Mouse (Mus musculus): ENCODE results near the gene Lrrc29. TPM values are rescaled to one million over a fixed set of nuclear protein-coding genes. Genes with fewer than 3 reads are reported as not detected.

The Lrrc29 gene
- total and polyA plus RNA-seq, 2 experiments from 2014 or later: 2.4 to 2.5 TPM

- Histone ChIP-seq H3K27me3 (ENCODE audit: insufficient read depth, low read length) (no peaks in the 10 kb centered on the region), H3K9ac (replicated peaks; ENCODE audit: low read length, poor library complexity, severe bottlenecking) (no peak overlapping the region), H3K27ac (ENCODE audit: low read depth, low read length) (no peak overlapping the region), H3K4me3 (ENCODE audit: low read depth, low read length) (no peak overlapping the region), H3K36me3 (ENCODE audit: insufficient read depth, low read length) (peaks cover 35% of the 10 kb centered on the region), H3K4me2 (ENCODE audit: low read depth, low read length, poor library complexity, severe bottlenecking) (no peak overlapping the region), H3K4me1 (ENCODE audit: insufficient read depth, low read length) (peaks cover 8% of the 10 kb centered on the region; the same call in 1 of the 2 replicates), H3K9me3 (ENCODE audit: low read length) (no peaks in the 10 kb centered on the region)
- ATAC-seq (ENCODE audit: low FRiP score): no peak
- no peak for DNase-seq (ENCODE audit: low spot score)
- WGBS: 95% methylated on average over 22 of the region's 22 CpGs
- TF ChIP-seq CTCF (IDR thresholded peaks at IDR 0.05): no peak
Measured at GRCm38 (mm10) chr8:105331469-105331868, 5.4 kb upstream of the Lrrc29 start.

- Histone ChIP-seq H3K9ac (replicated peaks; ENCODE audit: low read length, poor library complexity, severe bottlenecking) (no peak overlapping the region), H3K4me3 (ENCODE audit: low read depth, low read length) (no peak overlapping the region), H3K27ac (ENCODE audit: low read depth, low read length) (no peak overlapping the region), H3K4me2 (ENCODE audit: low read depth, low read length, poor library complexity, severe bottlenecking) (no peak overlapping the region), H3K9me3 (ENCODE audit: low read length) (no peaks in the 10 kb centered on the region), H3K4me1 (ENCODE audit: insufficient read depth, low read length) (peaks cover 10% of the 10 kb centered on the region; the same call in 1 of the 2 replicates), H3K27me3 (ENCODE audit: insufficient read depth, low read length) (no peaks in the 10 kb centered on the region), H3K36me3 (ENCODE audit: insufficient read depth, low read length) (peaks cover 35% of the 10 kb centered on the region)
- DNase-seq (ENCODE audit: low spot score) (no peak), ATAC-seq (ENCODE audit: low FRiP score) (no peak)
- 94% methylated on average over 12 of the region's 12 CpGs for WGBS
- TF ChIP-seq CTCF (IDR thresholded peaks at IDR 0.05): no peak
Measured at GRCm38 (mm10) chr8:105330325-105330724, 4.2 kb upstream of the Lrrc29 start.

GRCm38 (mm10) chr8:105326968-105327367, 890 bp upstream of the Lrrc29 start:
- H3K9me3 ChIP-seq (ENCODE audit: low read length): no peaks in the 10 kb centered on the region
- no peak for ATAC-seq (ENCODE audit: low FRiP score)
- H3K27me3 ChIP-seq (ENCODE audit: insufficient read depth, low read length): no peaks in the 10 kb centered on the region
- 37% methylated on average over 6 of the region's 6 CpGs for WGBS
- TF ChIP-seq CTCF (IDR thresholded peaks at IDR 0.05): no peak
- peak overlapping the region; percentile 76 for H3K4me2 ChIP-seq (ENCODE audit: low read depth, low read length, poor library complexity, severe bottlenecking)
- H3K9ac ChIP-seq (replicated peaks; ENCODE audit: low read length, poor library complexity, severe bottlenecking): peak overlapping the region; percentile 96
- peaks cover 16% of the 10 kb centered on the region for H3K4me1 ChIP-seq (ENCODE audit: insufficient read depth, low read length)
- no peak for DNase-seq (ENCODE audit: low spot score)
- peak overlapping the region; percentile 89 for H3K4me3 ChIP-seq (ENCODE audit: low read depth, low read length)
- peak overlapping the region; percentile 82; the same call in 1 of the 2 replicates for H3K27ac ChIP-seq (ENCODE audit: low read depth, low read length)
- H3K36me3 ChIP-seq (ENCODE audit: insufficient read depth, low read length): peaks cover 39% of the 10 kb centered on the region

DNA sequence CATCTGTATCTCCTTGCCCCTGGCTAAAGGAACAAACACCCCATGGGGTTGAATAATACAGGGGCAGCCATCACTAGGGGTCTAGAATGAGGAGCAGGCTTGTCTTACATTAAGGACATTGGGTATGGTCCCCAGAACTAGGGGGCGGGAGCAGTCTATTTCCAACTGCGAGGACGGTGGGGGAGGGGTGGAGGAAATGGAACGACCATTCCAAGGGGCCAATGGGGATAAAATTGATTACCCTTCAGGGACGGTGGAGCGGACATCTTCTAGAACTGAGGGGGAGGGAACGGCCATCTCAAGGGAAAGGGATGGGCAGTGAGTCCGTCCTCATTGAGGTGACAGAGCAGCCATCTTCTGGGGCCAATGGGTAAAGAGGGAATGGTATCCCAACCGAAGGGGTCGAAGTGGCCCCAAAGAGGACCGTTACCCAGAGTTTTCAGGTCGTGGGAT, 411 bp downstream of the Lrrc29 start:
- WGBS: 0% methylated on average over 12 of the region's 12 CpGs
- ATAC-seq (ENCODE audit: low FRiP score): peak; percentile 50
- no peaks in the 10 kb centered on the region for H3K27me3 ChIP-seq (ENCODE audit: insufficient read depth, low read length)

DNA sequence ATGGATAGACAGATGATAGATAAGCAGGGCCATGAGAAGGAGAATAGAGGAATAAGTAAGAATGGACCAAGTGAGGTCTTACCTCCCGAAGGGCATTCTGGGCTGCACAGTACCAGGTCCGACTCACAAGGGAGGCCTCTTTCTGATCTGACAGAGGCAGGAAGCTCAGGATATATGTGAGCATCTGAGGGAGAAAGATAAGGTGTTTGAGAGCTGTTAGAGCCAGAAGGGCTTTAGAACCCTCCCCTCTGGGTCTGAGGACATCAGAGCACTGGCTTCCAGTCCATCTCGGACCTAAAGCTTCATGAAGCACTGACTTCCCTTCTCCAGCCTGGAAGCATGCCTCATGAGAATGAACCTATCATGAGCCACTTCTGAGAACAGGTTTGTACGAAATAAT, 2.9 kb downstream of the Lrrc29 start:
- no peak for ATAC-seq (ENCODE audit: low FRiP score)
- Histone ChIP-seq H3K4me1 (ENCODE audit: insufficient read depth, low read length) (peaks cover 16% of the 10 kb centered on the region), H3K36me3 (ENCODE audit: insufficient read depth, low read length) (peaks cover 22% of the 10 kb centered on the region; the same call in 1 of the 2 replicates), H3K9me3 (ENCODE audit: low read length) (no peaks in the 10 kb centered on the region), H3K27me3 (ENCODE audit: insufficient read depth, low read length) (no peaks in the 10 kb centered on the region), H3K4me2 (ENCODE audit: low read depth, low read length, poor library complexity, severe bottlenecking) (no peak overlapping the region), H3K9ac (replicated peaks; ENCODE audit: low read length, poor library complexity, severe bottlenecking) (no peak overlapping the region), H3K27ac (ENCODE audit: low read depth, low read length) (no peak overlapping the region), H3K4me3 (ENCODE audit: low read depth, low read length) (no peak overlapping the region)
- no peak for TF ChIP-seq CTCF (IDR thresholded peaks at IDR 0.05)
- no peak for DNase-seq (ENCODE audit: low spot score)
- 91% methylated on average over 4 of the region's 4 CpGs for WGBS

More for the DNA sequence above, 411 bp downstream of the Lrrc29 start:
- TF ChIP-seq CTCF (IDR thresholded peaks at IDR 0.05): no peak
- Histone ChIP-seq H3K4me2 (ENCODE audit: low read depth, low read length, poor library complexity, severe bottlenecking) (peak overlapping the region; percentile 76), H3K9me3 (ENCODE audit: low read length) (no peaks in the 10 kb centered on the region), H3K36me3 (ENCODE audit: insufficient read depth, low read length) (peaks cover 33% of the 10 kb centered on the region), H3K4me1 (ENCODE audit: insufficient read depth, low read length) (peaks cover 16% of the 10 kb centered on the region), H3K27ac (ENCODE audit: low read depth, low read length) (peak overlapping the region; percentile 82), H3K4me3 (ENCODE audit: low read depth, low read length) (peak overlapping the region; percentile 89), H3K9ac (replicated peaks; ENCODE audit: low read length, poor library complexity, severe bottlenecking) (peak overlapping the region; percentile 96)
- peak; percentile 41 for DNase-seq (ENCODE audit: low spot score)

- H3K4me1 ChIP-seq (ENCODE audit: insufficient read depth, low read length): no peaks in the 10 kb centered on the region
- H3K27me3 ChIP-seq (ENCODE audit: insufficient read depth, low read length): no peaks in the 10 kb centered on the region
- H3K4me3 ChIP-seq (ENCODE audit: low read depth, low read length): no peak overlapping the region
- no peak overlapping the region for H3K9ac ChIP-seq (replicated peaks; ENCODE audit: low read length, poor library complexity, severe bottlenecking)
- H3K9me3 ChIP-seq (ENCODE audit: low read length): no peaks in the 10 kb centered on the region
- no peak for TF ChIP-seq CTCF (IDR thresholded peaks at IDR 0.05)
- DNase-seq (ENCODE audit: low spot score) (no peak), ATAC-seq (ENCODE audit: low FRiP score) (no peak)
- H3K27ac ChIP-seq (ENCODE audit: low read depth, low read length): no peak overlapping the region
- 84% methylated on average over 11 of the region's 11 CpGs for WGBS
- peaks cover 42% of the 10 kb centered on the region for H3K36me3 ChIP-seq (ENCODE audit: insufficient read depth, low read length)
- no peak overlapping the region for H3K4me2 ChIP-seq (ENCODE audit: low read depth, low read length, poor library complexity, severe bottlenecking)
Measured at GRCm38 (mm10) chr8:105318662-105319190, 7.4 kb downstream of the Lrrc29 start.
